Mouse (Mus musculus) urinary bladder, adult 18-20 months (tissue): ENCODE measurements around the gene Atg4d.
A peak's percentile ranks its signal among the peaks of the same experiment; 100 is the strongest.
"Not testable (repeated sequence)": the region's sequence is repeated elsewhere in the genome, so short reads cannot be mapped to it uniquely, and the experiment has no call there.

Experiments
- DNase-seq, 2 experiments: peaks; one replicate each; pipeline ENCODE4 v3.0.0; 2022; ENCODE audit warnings: low spot score in 2 of 2, mixed read lengths in 2 of 2

The Atg4d gene

DNA sequence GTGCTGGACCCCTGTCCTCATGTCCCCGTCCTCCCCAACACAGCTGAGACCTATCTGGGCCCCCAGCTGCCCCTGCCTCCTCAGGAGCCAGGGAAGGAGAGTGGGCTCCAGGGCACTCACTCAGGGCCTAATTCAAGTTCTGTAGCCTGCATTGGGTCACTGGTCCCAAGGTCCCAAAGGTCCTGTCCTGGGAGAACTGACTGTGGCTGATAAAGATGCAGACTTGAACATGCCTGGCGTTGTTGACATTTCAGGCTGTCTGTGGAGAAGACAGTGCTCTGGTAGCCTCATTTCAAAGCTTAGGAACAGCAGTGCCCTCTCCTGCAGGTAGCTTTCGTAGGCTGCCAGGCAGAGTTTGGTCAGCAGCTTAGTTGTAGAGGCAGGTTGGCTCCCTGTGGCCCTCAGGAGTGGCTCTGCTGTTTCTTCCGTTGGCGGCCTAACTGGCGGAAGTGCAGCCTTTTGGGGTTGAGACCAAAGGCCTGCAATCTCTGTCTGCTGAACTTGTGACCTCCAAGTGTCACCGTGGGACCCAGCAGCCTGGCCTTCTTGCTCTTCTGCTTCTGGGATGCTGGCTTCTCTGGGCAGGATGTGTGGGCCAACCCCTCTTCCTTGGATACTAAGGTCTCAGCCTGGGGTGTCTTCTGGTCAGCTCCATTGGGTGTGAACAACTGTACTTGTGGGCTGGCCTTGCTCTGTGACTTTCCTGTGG lies 8.6 kb downstream of the Atg4d start:
- DNase-seq = no peak

DNA sequence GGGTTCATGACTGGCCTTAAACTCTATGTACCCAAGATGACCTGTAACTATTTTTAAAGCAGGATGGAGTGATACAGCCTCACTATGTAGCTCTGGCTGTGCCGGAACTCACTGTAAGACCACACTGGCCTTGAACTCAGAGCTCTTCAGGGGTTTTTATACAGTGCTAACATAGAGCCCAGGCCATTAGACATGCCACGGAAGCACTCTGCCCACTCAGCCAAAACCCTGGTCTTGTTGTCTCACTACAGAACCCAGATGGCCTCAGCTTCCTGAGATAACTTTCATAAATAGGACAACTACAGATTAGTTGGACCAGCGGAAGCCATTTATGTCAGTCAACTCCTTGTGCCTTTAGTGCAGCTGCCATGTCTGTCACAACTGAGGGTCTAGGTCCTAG lies 9.2 kb downstream of the Atg4d start:
- no peak for DNase-seq

DNA sequence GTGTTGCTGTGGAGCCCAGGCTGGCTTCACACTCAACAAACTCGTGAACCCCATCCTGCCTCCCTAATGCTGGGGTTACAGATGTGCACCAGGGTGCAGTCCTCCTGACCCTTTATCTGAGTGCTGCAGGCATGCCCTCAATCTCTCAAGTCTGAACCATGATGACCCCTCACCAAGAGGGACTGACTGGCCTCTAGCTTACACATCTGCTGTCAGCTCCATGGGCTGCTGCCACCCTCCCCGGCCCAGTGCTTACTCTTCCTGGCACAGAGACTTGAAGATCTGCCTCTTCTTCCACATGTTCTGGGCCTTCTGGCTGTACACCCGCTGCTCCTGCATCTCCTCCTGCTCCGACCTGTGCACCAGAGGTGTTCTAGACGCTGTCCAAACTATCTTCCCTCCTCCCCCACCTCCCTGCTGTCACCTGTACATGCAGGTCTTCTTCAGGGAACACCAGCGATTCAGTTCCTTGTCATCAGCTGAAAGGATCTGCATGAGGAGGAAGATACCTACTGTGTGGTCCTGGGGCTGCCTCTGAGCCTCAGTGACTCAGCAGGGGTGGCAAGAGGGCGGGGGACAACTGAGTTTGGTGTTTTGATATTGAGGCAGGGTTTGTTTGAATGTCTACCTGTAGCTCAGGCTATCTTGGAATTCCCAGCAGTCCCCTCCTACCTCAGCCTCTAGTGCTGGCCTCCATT lies 10.1 kb downstream of the Atg4d start:
- DNase-seq = no peak

DNA sequence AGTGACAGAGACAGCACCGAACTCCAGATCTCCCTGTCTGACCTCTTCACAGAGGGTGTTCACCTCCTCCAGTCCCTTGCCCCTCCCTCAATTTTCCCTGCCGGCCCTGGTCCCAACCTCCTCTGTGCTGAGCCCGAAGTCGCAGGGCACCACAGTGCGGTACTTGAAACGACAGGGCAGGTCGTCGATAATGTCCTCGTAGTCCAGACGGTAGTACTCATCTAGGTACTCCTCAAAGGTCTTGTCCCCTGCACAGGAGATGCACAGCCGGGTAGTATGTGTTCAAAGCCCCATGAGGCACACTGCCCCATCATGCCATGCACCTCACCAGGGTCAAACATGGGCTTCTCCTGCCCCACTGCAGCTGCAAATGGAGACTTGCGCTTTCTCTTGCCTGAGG lies 10.6 kb downstream of the Atg4d start:
- DNase-seq = no peak

DNA sequence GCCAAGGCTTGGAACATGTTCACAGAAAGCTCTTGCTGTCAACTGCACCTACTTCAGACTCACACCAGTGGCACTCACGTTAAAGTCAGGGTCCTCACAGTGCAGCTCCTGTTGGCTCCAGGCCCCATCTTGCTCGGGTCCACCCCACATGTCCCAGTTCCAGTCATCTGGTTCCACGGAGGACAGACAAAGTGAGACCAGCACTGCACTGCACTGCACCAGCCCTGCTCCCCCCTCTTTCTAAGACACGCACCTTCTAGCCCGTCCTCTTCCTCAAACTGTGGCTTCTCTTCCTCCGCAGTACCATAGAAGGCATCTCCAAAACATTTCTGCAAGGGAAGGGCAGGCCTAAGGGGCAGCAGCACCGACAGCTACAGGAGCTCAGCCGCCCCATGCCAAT lies 11.2 kb downstream of the Atg4d start:
- DNase-seq = no peak

DNA sequence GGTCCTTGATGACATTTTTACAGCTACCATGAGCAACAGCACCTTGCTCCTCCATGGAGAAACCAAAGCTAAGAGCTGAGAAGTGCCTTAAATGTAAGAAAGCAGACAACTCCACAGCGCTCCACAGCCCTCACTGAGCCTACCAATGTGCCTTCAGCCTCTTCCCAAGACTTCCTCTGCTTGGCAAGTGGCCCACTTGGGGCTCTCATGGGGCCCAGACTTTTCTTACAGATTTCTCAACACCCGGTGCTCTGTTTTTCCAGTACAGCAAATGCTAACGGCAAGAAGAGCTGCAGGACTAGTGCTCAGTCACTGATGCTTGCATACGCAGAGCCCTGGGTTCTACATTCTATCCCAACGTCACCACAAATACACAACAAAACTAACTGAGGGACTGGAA lies 12.7 kb downstream of the Atg4d start:
- DNase-seq = no peak

DNA sequence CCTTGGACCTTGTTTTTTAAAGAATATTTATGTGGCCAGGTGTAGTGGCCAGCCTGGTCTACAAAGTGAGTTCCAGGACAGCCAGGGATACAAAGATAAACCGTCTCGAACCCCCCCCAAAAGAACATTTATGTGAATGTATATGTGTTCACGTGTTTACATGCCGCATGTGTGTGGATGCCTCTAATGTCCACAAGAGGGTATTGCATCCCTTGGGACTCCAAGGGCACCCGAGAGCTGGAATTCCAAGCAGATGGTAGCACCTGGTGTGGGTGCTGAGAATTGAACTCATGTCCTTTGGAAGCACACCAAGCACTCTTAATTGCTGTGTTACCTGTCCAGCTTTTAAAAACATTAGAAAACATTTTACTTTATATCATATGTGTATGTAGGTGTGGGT lies 18.5 kb downstream of the Atg4d start:
- DNase-seq = no peak

DNA sequence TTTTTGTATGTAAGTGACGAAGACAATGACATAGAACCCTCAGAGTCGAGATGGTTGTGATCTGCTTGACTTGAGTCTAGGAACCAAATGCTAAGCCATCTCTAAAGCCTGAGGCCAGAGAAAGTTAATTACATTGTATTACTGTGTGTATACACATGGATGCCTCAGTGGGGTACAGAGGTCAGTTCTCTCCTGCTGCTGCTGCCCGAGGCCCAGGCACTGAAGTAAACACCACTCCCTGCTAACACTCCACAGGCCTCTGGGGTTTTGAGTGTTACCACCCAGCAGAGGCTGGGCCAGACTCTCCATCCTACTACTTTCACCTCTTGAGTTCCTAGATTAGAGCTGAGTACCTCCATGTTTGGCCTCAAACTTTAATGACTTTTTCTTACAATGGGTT lies 18.9 kb downstream of the Atg4d start:
- DNase-seq = no peak

DNA sequence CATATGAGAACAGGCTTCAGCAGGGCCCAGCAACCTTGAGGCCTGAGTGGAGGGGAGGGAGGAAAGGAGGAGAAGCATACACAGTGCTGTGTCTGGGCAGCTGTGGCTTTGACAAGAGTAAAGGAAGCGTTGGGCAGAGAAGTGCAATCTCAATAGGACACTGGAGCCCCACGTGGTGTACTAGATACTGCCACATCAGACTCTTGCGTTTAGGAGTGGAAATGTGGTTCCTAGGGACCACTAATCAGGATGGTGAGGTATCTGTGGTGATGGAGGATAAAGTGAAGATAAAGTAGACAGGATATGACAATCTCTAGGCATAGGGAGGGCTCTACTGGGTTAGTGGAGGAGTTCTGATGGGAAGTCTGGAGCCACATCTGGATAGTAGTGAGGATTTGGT lies 21.7 kb downstream of the Atg4d start:
- DNase-seq = no peak

DNA sequence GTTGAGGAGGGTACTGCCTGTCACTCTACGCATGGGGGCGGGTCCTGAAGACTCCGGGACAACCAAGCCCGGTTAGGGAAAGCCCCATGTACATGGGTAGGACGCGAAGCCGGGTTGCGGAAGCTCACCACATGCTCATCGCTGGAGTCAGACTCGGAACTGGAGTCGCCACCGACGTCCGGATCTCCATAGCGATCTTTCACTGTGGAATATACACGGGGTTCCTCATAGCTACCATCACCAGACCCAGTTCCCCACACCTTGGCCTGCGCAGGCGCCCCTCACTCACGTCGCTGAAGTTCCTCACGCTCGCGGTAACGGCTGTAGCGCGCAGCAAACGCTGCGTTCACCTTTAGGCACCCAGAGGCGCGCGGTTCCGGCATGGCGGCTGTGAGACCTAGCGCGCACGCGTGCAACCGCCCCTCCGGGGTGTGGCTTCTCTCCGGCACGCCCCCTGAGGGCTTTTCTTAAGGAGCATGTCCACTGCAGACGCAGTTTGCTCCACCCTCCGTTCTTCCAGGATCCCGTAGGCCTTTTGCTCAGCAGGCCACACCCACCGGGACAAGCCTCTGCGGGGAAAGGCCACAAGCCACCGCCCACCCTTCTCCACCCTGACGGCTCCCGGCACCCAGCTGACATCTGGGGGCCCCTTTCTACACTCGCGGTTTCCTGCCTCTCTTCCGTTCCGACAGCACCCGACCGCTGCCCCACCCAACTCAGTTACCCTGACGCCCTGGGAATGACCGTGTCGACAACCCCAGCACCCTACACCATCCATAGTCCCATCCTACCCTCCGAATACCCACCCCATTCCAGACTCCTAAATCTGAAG lies 22.7 kb downstream of the Atg4d start, which contains the start of gene Kri1:
TSS of gene Kri1 (minus strand) at position 399 of the 832 bp plus-strand sequence.
- DNase-seq = peak; percentile 97 to 99

DNA sequence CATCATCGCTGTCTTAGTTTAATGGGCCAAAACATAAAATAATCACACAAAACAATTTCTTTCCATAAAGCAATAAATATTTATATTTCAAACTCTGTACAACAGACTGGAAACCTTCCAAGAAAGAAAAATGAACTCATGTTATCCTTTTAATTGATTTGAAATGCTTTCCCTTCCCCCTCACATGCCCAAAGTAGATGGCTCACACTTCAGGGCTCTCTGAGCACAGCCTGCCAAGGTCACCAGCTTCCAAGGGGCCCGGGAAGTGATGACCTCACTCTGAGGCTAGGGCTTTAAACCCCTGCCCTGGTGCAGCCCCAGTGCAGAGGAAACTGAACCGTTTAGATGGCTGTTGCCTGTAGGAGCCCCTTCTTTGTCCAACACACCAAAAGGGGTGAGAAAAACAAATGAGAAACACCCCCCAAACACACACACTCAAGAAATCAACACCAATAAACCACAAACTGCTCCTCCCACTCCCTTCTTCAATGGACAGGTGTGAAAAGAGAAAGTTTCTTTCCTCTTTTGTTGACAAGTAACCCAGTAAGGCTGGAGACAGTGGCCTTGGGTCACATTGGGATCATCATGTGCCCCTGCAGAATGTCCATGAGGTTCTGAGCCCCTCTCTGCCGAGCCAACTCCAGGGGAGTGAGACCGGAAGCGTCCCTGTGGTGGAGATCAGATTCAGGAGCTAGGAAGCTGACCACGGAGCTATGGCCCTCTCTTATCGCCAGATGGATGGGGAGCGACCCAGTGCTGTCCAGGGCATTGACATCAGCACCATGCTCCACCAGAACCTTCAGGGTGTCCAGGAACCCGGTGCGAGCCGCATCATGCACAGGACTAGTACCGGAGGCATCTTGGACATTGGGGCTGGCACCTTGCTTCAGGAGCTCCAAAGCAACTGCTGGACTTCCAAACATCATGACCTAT lies 23.6 kb downstream of the Atg4d start:
- DNase-seq = no peak

DNA sequence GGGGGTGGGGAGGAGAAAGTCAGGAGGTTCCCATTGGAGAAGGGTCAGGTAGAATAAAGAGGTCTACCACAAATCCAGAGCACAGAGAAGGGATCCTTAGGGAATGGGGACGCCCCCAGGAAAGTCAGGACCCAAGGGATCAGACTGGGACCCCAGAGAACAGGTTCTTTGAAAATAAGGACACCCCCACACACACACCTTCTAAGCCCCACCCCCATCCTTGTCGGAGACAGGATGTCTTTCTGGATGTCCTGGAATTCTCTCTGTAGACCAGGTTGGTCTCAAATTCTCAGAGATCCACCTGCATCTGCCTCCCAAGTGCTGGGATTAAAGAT lies 24.2 kb downstream of the Atg4d start:
- no peak for DNase-seq

DNA sequence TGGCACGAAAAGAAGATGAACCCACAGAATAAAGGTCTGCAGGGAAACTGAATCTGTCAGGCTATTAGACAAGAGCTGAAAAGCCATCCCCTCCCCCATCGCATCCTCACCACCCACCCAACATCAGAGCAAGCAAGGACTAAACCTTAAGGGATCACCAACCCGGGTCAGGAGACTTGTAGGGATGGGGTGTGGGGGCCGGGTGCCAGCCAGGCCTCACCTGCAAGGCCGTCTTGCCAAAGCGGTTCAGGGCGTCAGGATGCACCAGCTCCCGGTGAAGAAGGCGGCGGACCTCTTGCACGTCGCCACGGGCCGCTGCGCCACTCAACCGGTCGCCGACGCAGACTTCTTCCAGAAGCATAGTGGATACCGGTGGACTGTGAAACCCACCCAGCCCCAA lies 25.5 kb downstream of the Atg4d start:
- no peak for DNase-seq

DNA sequence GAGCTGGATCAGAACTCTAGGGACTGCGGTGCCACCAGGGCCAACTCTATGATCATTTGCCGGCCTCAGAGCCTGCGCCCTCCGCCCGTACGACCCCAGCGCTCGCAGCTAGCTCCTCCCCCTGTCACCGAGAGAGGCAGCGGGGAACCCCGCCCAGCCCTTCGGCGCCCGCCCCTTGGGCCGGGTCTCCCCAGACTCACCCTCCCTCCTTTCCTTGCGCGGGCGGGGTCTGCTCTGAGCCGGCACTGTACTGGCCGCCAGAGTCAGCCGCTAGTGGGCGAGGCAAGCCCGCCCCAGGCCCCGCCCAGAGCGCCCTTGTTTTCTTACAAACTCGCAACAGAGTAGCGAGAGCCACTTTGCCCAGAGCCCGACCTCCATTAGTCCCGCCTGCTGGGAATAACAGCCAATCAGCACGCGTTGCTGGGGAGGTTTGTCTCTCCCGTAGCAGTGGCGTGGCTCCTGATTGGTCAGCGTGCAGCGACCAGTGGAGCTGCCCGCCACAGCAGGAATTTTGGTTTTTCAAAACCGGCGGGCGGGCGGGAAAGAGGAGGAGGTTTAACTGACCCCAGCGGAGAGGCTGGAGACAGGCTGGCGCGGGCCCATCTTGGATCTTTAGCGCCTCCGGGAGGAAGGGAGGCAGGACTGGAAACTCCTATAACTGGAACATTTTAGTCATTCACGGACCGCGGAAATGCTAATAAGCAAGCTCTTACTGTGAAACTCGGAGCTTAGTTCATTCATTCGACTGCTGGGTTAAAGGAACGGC lies 26.1 kb downstream of the Atg4d start, which contains the start of gene Cdkn2d:
TSS of gene Cdkn2d (minus strand) at position 386 of the 766 bp plus-strand sequence.
- DNase-seq = peak; percentile 99 to 100

DNA sequence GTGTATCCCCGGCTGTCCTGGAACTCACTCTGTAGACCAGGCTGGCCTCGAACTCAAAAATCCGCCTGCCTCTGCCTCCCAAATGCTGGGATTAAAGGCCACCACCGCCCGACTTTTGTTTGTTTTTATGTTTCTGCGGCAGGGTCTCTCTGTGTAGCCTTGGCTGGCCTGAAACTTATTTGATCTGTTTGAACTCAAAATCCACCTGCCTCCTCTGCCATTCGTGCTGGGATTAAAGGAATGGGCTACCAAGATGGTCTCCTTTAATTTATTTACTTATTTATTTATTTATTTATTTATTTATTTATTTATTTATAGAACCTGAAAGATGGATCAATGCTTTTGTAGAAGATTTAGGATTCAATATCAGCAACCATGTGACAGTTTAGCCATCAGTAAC lies 26.8 kb downstream of the Atg4d start:
- not testable (repeated sequence) for DNase-seq

DNA sequence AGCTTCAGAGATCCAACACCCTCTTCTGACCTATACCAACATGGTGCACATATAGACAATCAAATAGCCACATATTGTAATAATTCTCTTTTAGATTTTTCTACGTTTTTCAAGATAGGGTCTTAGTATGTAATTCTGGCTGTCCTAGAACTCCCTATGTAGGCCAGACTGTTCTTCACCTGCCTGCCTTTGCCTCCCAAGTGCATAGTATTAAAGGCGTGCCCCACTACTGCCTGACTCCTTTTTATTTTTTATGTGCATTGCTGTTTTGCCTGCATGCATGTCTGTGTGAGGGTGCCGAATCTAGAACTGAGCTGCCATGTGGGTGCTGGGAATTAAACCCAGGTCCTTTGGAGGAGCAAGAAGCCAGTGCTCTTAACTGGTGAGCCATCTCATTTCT lies 27.2 kb downstream of the Atg4d start:
- DNase-seq = no peak

DNA sequence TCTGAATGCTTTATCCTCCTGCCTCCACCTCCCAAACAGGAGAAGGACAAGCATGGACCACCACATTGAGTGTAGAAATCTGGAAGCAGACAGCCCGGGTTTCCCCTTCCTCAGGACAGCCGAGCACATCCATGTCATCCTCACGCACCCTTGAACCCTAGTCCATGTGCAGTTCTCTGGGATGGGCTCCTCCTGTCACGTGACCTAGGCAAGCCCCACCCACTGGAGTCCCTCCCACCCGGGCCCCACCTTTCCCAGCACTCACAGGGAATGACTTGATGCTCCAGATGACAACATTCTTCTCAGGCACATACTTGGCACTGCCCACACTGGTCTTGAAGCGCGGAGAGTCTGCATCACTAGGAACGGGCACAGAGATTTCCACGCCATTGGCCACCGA lies 33.9 kb downstream of the Atg4d start:
- DNase-seq = no peak

DNA sequence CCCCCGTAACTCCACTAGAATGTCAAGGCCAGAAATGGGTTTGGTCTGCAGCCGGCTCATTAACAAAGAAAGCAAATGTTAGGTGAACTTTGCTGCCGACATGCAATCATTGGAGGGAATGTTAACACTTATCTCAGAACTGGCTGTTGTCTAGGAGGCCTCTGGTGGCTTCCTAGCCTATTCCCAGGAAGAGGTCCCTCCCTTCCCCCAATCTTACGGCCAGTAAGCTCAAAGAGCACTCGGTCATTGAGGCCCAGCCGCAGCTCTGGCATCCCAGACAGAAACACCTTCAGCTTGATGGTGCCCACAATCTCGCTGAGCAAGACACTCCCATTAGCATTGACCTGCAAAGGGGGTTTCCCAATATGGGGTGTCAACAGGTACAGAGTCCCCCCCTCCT lies 40.0 kb downstream of the Atg4d start:
- no peak for DNase-seq

DNA sequence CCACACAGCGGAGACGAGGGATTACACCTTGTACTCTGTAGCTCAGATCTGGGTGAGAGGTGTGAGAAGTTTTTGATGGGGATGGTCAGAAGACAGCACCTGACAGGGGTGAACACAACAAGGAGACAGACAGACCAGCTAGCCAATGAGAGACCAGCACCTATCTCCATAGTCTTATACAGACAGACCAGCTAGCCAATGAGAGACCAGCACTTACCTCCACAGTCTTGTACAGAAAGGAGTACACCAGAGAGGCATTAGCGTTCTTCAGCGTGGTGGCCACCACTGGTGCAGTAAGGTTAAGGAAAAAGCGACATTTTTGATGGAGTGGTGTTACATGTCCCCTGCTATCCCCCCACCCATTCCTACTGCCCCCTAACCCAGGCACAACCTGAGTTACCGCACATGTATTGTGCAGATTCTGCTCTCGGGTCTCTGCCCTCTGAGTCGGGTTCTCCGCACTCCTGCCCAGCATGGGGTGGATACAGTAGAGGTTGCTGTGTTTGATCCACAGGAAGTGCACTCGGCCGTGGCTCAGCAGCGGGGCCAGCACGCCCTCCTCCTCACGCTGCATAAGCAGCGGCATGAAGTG lies 44.2 kb downstream of the Atg4d start:
- no peak for DNase-seq

DNA sequence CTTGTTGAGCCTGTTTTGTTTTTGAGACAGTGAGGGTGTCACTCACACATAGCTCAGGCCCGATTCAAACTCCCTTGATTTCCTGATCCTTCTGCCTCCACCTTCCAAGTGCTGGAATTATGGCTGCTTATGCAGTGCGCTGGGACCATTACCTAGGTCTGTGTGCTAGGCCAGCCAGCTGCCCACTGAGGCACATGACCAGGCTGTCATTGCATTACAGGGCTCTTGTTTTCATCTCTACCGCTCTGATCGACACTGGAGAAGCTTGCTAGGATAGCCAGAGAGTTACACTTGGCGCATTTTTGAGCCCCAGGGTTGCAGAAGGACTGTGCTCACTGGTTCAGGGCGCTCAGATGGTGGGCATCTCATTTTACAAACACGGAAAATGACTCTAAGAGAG lies 46.6 kb downstream of the Atg4d start:
- no peak for DNase-seq
